In genomic region chr14:55096573-55097087, GRCm38 (mm10) we compare ENCODE assay signal across 11 mouse cellular contexts. TPM values are rescaled to one million over a fixed set of nuclear protein-coding genes. Genes with fewer than 3 reads are reported as not detected.
A peak's percentile ranks its signal among the peaks of the same experiment; 100 is the strongest.
DNase-seq lines count a peak whose midpoint lies in the region; ATAC-seq and TF ChIP-seq lines count a peak whose summit lies in the region.
"Had no signal": no experiment of that assay in that cellular context is flagged by ENCODE, and none has a peak within 500 bp of the region (broad histone marks: within the 10 kb centered on the region; RNA-seq: fewer than 3 reads in every experiment).

No protein-coding gene starts in this region.

- WGBS in neural tube, embryonic 11.5 days = 59% methylated on average over 9 of the region's 9 CpGs
- WGBS in liver, embryonic 13.5 days (ENCODE audit: insufficient replicate concordance) = 70% methylated on average over 9 of the region's 9 CpGs
- 63% methylated on average over 9 of the region's 9 CpGs for WGBS in stomach, postnatal 0 days

- no peak for TF ChIP-seq EP300 in stomach, postnatal 0 days (optimal IDR thresholded peaks at IDR 0.05)

- no peak overlapping the region for H3K4me3 ChIP-seq in neural tube, embryonic 11.5 days (ENCODE audit: low read depth, low read length)
- H3K4me3 ChIP-seq in liver, embryonic 13.5 days (replicated peaks) = no peak overlapping the region
- H3K4me3 ChIP-seq in stomach, postnatal 0 days (ENCODE audit: low read depth, low read length) = no peak overlapping the region

- H3K9ac ChIP-seq in neural tube, embryonic 11.5 days (ENCODE audit: low read length) = peak overlapping the region; percentile 35; the same call in 1 of the 2 replicates
- no peak overlapping the region for H3K9ac ChIP-seq in liver, embryonic 13.5 days
- H3K9ac ChIP-seq in stomach, postnatal 0 days (ENCODE audit: low read length) = 0 out of 2 replicates have a peak overlapping the region, but pooled peaks have one; percentile 4
- H3K9ac ChIP-seq: liver, embryonic 14.5 days had no signal

- H3K27ac ChIP-seq in neural tube, embryonic 11.5 days (ENCODE audit: low read depth, low read length) = no peak overlapping the region
- H3K27ac ChIP-seq in liver, embryonic 13.5 days = peak overlapping the region; percentile 34; the same call in 1 of the 2 replicates
- no peak overlapping the region for H3K27ac ChIP-seq in stomach, postnatal 0 days (replicated peaks)
- H3K27ac ChIP-seq: liver, embryonic 14.5 days had no signal

- DNase-seq in cerebellum, adult 11-12 months = peak; percentile 43
- no peak for DNase-seq in cerebellum, postnatal 4 days (ENCODE audit: low spot score in 2 of 2)
- no peak for DNase-seq in neural tube, embryonic 11.5 days (ENCODE audit: low spot score)
- no peak for DNase-seq in neural tube, embryonic 10.5 days (ENCODE audit: extremely low spot score, low spot score)
- no peak for DNase-seq in liver, embryonic 13.5 days
- DNase-seq in stomach, postnatal 0 days (ENCODE audit: low spot score) = peak; percentile 13
- DNase-seq in adrenal gland, postnatal 10 days = no peak
- DNase-seq: cerebellum, adult 9-10 months; kidney, adult 2 months had no signal

- H3K9me3 ChIP-seq in neural tube, embryonic 11.5 days (ENCODE audit: control insufficient read depth, low read length) = no peaks in the 10 kb centered on the region
- H3K9me3 ChIP-seq in liver, embryonic 13.5 days (replicated peaks) = no peaks in the 10 kb centered on the region
- H3K9me3 ChIP-seq in stomach, postnatal 0 days (ENCODE audit: control insufficient read depth, low read length) = no peaks in the 10 kb centered on the region

- no peaks in the 10 kb centered on the region for H3K27me3 ChIP-seq in neural tube, embryonic 11.5 days (ENCODE audit: control insufficient read depth, insufficient read depth, low read length)
- no peaks in the 10 kb centered on the region for H3K27me3 ChIP-seq in liver, embryonic 13.5 days
- H3K27me3 ChIP-seq in stomach, postnatal 0 days (ENCODE audit: control insufficient read depth, insufficient read depth, low read length) = no peaks in the 10 kb centered on the region

- H3K4me2 ChIP-seq in neural tube, embryonic 11.5 days (ENCODE audit: low read depth) = peak overlapping the region; percentile 10; the same call in 1 of the 2 replicates
- no peak overlapping the region; the same call in 1 of the 2 replicates for H3K4me2 ChIP-seq in liver, embryonic 13.5 days
- H3K4me2 ChIP-seq in stomach, postnatal 0 days (replicated peaks; ENCODE audit: low read depth) = no peak overlapping the region

- H3K36me3 ChIP-seq in neural tube, embryonic 11.5 days (ENCODE audit: control insufficient read depth, insufficient read depth, low read length) = no peaks in the 10 kb centered on the region
- H3K36me3 ChIP-seq in liver, embryonic 13.5 days = peaks cover 42% of the 10 kb centered on the region
- H3K36me3 ChIP-seq in stomach, postnatal 0 days (ENCODE audit: control insufficient read depth, insufficient read depth, low read length) = peaks cover 9% of the 10 kb centered on the region; the same call in 1 of the 2 replicates

- ATAC-seq in neural tube, embryonic 11.5 days (ENCODE audit: insufficient read depth, low FRiP score, low TSS enrichment) = no peak
- no peak for ATAC-seq in liver, embryonic 13.5 days (ENCODE audit: low read depth)
- no peak for ATAC-seq in stomach, postnatal 0 days (ENCODE audit: low FRiP score, low TSS enrichment)
- no peak for ATAC-seq in megakaryocyte progenitor cell, adult 5-6 weeks (replicated peaks; ENCODE audit: poor library complexity)

- no peak for TF ChIP-seq CTCF in stomach, postnatal 0 days (IDR thresholded peaks at IDR 0.05; ENCODE audit: low read depth)

- H3K4me1 ChIP-seq in neural tube, embryonic 11.5 days (ENCODE audit: control insufficient read depth, insufficient read depth, low read length) = peaks cover 15% of the 10 kb centered on the region
- H3K4me1 ChIP-seq in liver, embryonic 13.5 days (replicated peaks) = peaks cover 46% of the 10 kb centered on the region
- H3K4me1 ChIP-seq in stomach, postnatal 0 days (replicated peaks; ENCODE audit: control insufficient read depth, insufficient read depth) = peaks cover 7% of the 10 kb centered on the region

RNA-seq across cellular contexts. Expression of gene Thtpa, which starts 2.0 kb away (rescaled TPM):
- 22.4 and 23.7 TPM in 2 replicates for polyA plus RNA-seq in neural tube, embryonic 11.5 days (2014; fragmentation: Nextera tagmentation; extraction: Ambion mirVana)
- polyA plus RNA-seq in liver, embryonic 13.5 days (2015; fragmentation: Nextera tagmentation; extraction: Ambion mirVana) = 5.5 TPM in 2 replicates
- polyA plus RNA-seq in stomach, postnatal 0 days (2015; fragmentation: Nextera tagmentation; extraction: Ambion mirVana) = 11.5 and 11.8 TPM in 2 replicates
- 10 to 100 TPM; 13.2 to 17.5 TPM for total RNA-seq in adrenal gland, postnatal 10 days (2021)
- 7.3 and 7.7 TPM in 2 replicates for total RNA-seq in megakaryocyte progenitor cell, adult 5-6 weeks (2015)
- 10.9 and 11.5 TPM in 2 replicates for total RNA-seq in megakaryocyte progenitor cell, adult 5-6 weeks (2017)

RNA-seq across cellular contexts. Expression of gene Zfhx2, which starts 4.5 kb away (rescaled TPM):
- polyA plus RNA-seq in neural tube, embryonic 11.5 days (2014; fragmentation: Nextera tagmentation; extraction: Ambion mirVana) = 16.6 and 17.6 TPM in 2 replicates
- 1.1 and 1.2 TPM in 2 replicates for polyA plus RNA-seq in liver, embryonic 13.5 days (2015; fragmentation: Nextera tagmentation; extraction: Ambion mirVana)
- polyA plus RNA-seq in stomach, postnatal 0 days (2015; fragmentation: Nextera tagmentation; extraction: Ambion mirVana) = 1.0 and 1.3 TPM in 2 replicates
- total RNA-seq in adrenal gland, postnatal 10 days (2021) = 1 to 10 TPM; 5.2 to 9.9 TPM
- total RNA-seq in megakaryocyte progenitor cell, adult 5-6 weeks (2015) = 2.5 and 3.1 TPM in 2 replicates
- 0.75 and 1.1 TPM in 2 replicates for total RNA-seq in megakaryocyte progenitor cell, adult 5-6 weeks (2017)

RNA-seq across cellular contexts. Expression of gene Ap1g2, which starts 9.8 kb away (rescaled TPM):
- 6.8 and 7.3 TPM in 2 replicates for polyA plus RNA-seq in neural tube, embryonic 11.5 days (2014; fragmentation: Nextera tagmentation; extraction: Ambion mirVana)
- 26.1 and 27.6 TPM in 2 replicates for polyA plus RNA-seq in liver, embryonic 13.5 days (2015; fragmentation: Nextera tagmentation; extraction: Ambion mirVana)
- 26.4 and 31.0 TPM in 2 replicates for polyA plus RNA-seq in stomach, postnatal 0 days (2015; fragmentation: Nextera tagmentation; extraction: Ambion mirVana)
- total RNA-seq in adrenal gland, postnatal 10 days (2021) = 10 to 100 TPM; 20.0 to 31.3 TPM
- total RNA-seq in megakaryocyte progenitor cell, adult 5-6 weeks (2015) = 31.3 and 52.7 TPM in 2 replicates
- 17.4 and 18.3 TPM in 2 replicates for total RNA-seq in megakaryocyte progenitor cell, adult 5-6 weeks (2017)

RNA-seq across cellular contexts. Expression of gene Jph4, which starts 20.1 kb away (rescaled TPM):
- 3.8 and 4.4 TPM in 2 replicates for polyA plus RNA-seq in neural tube, embryonic 11.5 days (2014; fragmentation: Nextera tagmentation; extraction: Ambion mirVana)
- polyA plus RNA-seq in liver, embryonic 13.5 days (2015; fragmentation: Nextera tagmentation; extraction: Ambion mirVana) = 0.06 and 0.07 TPM in 2 replicates
- 0.82 and 1.0 TPM in 2 replicates for polyA plus RNA-seq in stomach, postnatal 0 days (2015; fragmentation: Nextera tagmentation; extraction: Ambion mirVana)
- total RNA-seq in adrenal gland, postnatal 10 days (2021) = 1 to 10 TPM; 4.3 to 7.5 TPM
- not detected in 2 replicates for total RNA-seq in megakaryocyte progenitor cell, adult 5-6 weeks (2015)
- total RNA-seq in megakaryocyte progenitor cell, adult 5-6 weeks (2017) = not detected in 2 replicates

Comparison
In these comparisons a context has a peak if more than half of its experiments do, and no peak if none do; other contexts are left out.
1. DNase-seq: peak in cerebellum, adult 11-12 months (single experiment) and stomach, postnatal 0 days (single experiment); none in cerebellum, postnatal 4 days (0 of 2), neural tube, embryonic 11.5 days (single experiment), neural tube, embryonic 10.5 days (single experiment), liver, embryonic 13.5 days (single experiment) and adrenal gland, postnatal 10 days (single experiment).